Mouse (Mus musculus) spleen, adult 2 months (tissue): ENCODE measurements around the gene Gm43517. TPM values are rescaled to one million over a fixed set of nuclear protein-coding genes. Genes with fewer than 3 reads are reported as not detected.

Source experiments
- DNase-seq, 2 experiments: peaks; one replicate each; pipeline versions ENCODE4 v3.0.0 to v3.0.0-alpha.2; 2012 to 2021; ENCODE audit warnings: low spot score in 2 of 2, low read depth in 1 of 2
- H3K27ac ChIP-seq: fragments of 200-500 bp; 2 replicates; pipeline ENCODE4 v1.5.1; 2012; ENCODE audit warnings: low read length, inconsistent platforms; ENCODE audit not compliant: insufficient read depth
- H3K27me3 ChIP-seq: fragments of 200-500 bp; 2 replicates; pipeline ENCODE4 v1.6.1; 2012; ENCODE audit warnings: mild to moderate bottlenecking, moderate library complexity, low read length, inconsistent platforms; ENCODE audit not compliant: control insufficient read depth, insufficient read depth
- H3K36me3 ChIP-seq: fragments of 200-500 bp; 2 replicates; pipeline ENCODE4 v1.6.1; 2012; ENCODE audit warnings: mild to moderate bottlenecking, low read length, inconsistent platforms; ENCODE audit not compliant: control insufficient read depth, insufficient read depth
- H3K4me1 ChIP-seq: fragments of 200-500 bp; 2 replicates; pipeline ENCODE4 v1.6.1; 2011; ENCODE audit warnings: inconsistent platforms; ENCODE audit not compliant: control insufficient read depth, insufficient read depth, insufficient read length
- H3K4me3 ChIP-seq: fragments of 200-500 bp; 2 replicates; pipeline ENCODE4 v1.5.1; 2011; ENCODE audit warnings: mild to moderate bottlenecking, inconsistent platforms; ENCODE audit not compliant: insufficient read depth, insufficient read length; ENCODE audit errors: extremely low read depth
- CTCF ChIP-seq: fragments of 200-500 bp; IDR thresholded peaks from 2 replicates; pipeline ENCODE4 v1.5.1; 2011; ENCODE audit warnings: mild to moderate bottlenecking, inconsistent platforms; ENCODE audit not compliant: insufficient read depth, insufficient read length, insufficient replicate concordance; ENCODE audit errors: extremely low read depth
- POLR2A ChIP-seq: fragments of 200-500 bp; IDR thresholded peaks from 2 replicates; pipeline ENCODE4 v1.6.1; 2011; ENCODE audit warnings: low read depth, low read length, inconsistent platforms
- WGBS: fragments of 180-500 bp; shearing (Covaris S2); methylation state at CpG from one replicate; pipeline ENCODE4 v1.1.7; 2018; 5-methylcytosine and 5-hydroxymethylcytosine counted together
- polyA plus RNA-seq: library from polyadenylated mRNA; depleted of rRNA; stranded (reverse); fragments of >200 nt; gene quantifications from 2 replicates; pipeline ENCODE4 v1.2.3, GENCODE M21; 2012; rRNA removed

Gm43517 gene
- polyA plus RNA-seq = not detected in 2 replicates

GRCm38 (mm10) chr12:49384876-49385630 is at the start of gene Gm43517:
Gene Gm43517, plus strand, starts transcription at chr12:49385174.
- Histone ChIP-seq H3K27ac (no peak within 1 kb of the TSS), H3K4me1 (no peaks in the 10 kb centered on the region), H3K27me3 (peaks cover 20% of the 10 kb centered on the region), H3K36me3 (no peaks in the 10 kb centered on the region), H3K4me3 (no peak within 1 kb of the TSS)
- TF ChIP-seq POLR2A (no peak), CTCF (no peak)
- 14% methylated on average over 74 of the region's 75 CpGs for WGBS
- no peak for DNase-seq

GRCm38 (mm10) chr12:49349697-49350096 is 35.3 kb upstream of the Gm43517 start:
- Histone ChIP-seq H3K36me3 (no peaks in the 10 kb centered on the region), H3K27me3 (no peaks in the 10 kb centered on the region), H3K27ac (no peak overlapping the region), H3K4me3 (no peak overlapping the region), H3K4me1 (no peaks in the 10 kb centered on the region)
- DNase-seq = no peak
- no peak for TF ChIP-seq POLR2A
- 90% methylated on average over 10 of the region's 10 CpGs for WGBS

- Histone ChIP-seq H3K27me3 (no peaks in the 10 kb centered on the region), H3K27ac (no peak overlapping the region), H3K4me1 (no peaks in the 10 kb centered on the region), H3K36me3 (no peaks in the 10 kb centered on the region), H3K4me3 (no peak overlapping the region)
- TF ChIP-seq CTCF = no peak
- no peak for DNase-seq
- 61% methylated on average over 1 of the region's 1 CpGs for WGBS
Observed at GRCm38 (mm10) chr12:49368931-49369330, 16.0 kb upstream of the Gm43517 start.

- no peak for TF ChIP-seq POLR2A
- TF ChIP-seq CTCF = no peak
- Histone ChIP-seq H3K27ac (no peak overlapping the region), H3K4me1 (no peaks in the 10 kb centered on the region), H3K36me3 (no peaks in the 10 kb centered on the region), H3K27me3 (0 out of 2 replicates have a peak, but pooled peaks cover 7% of the 10 kb centered on the region), H3K4me3 (no peak overlapping the region)
- DNase-seq = no peak
Observed at GRCm38 (mm10) chr12:49372170-49372569, 12.8 kb upstream of the Gm43517 start.

- no peak for DNase-seq
- WGBS = 14% methylated on average over 5 of the region's 5 CpGs
- no peak overlapping the region for H3K27ac ChIP-seq
- no peak overlapping the region for H3K4me3 ChIP-seq
- no peak for TF ChIP-seq POLR2A
- no peak for TF ChIP-seq CTCF
- H3K4me1 ChIP-seq = no peaks in the 10 kb centered on the region
- H3K27me3 ChIP-seq = 0 out of 2 replicates have a peak, but pooled peaks cover 7% of the 10 kb centered on the region
- H3K36me3 ChIP-seq = no peaks in the 10 kb centered on the region
Observed at GRCm38 (mm10) chr12:49373176-49373575, 11.8 kb upstream of the Gm43517 start.

- H3K36me3 ChIP-seq = no peaks in the 10 kb centered on the region
- H3K27ac ChIP-seq = no peak overlapping the region
Observed at GRCm38 (mm10) chr12:49373821-49374605, 11.0 kb upstream of the Gm43517 start.

GRCm38 (mm10) chr12:49374606-49374995 is 10.4 kb upstream of the Gm43517 start:
- Histone ChIP-seq H3K4me3 (no peak overlapping the region), H3K36me3 (no peaks in the 10 kb centered on the region), H3K4me1 (no peaks in the 10 kb centered on the region), H3K27ac (no peak overlapping the region), H3K27me3 (0 out of 2 replicates have a peak, but pooled peaks cover 7% of the 10 kb centered on the region)
- WGBS = 4% methylated on average over 14 of the region's 14 CpGs
- no peak for TF ChIP-seq POLR2A
- TF ChIP-seq CTCF = no peak
- DNase-seq = no peak

More at GRCm38 (mm10) chr12:49373821-49374605, 11.0 kb upstream of the Gm43517 start:
- no peak for DNase-seq
- H3K4me1 ChIP-seq = no peaks in the 10 kb centered on the region
- H3K4me3 ChIP-seq = no peak overlapping the region
- TF ChIP-seq POLR2A (no peak), CTCF (no peak)
- 0 out of 2 replicates have a peak, but pooled peaks cover 7% of the 10 kb centered on the region for H3K27me3 ChIP-seq
- 8% methylated on average over 24 of the region's 24 CpGs for WGBS
